Mouse (Mus musculus) cortical plate, adult 2 months (tissue): Measurements from ENCODE around the gene Gm29427.

Experiments
- CTCF ChIP-seq: fragments of 200-500 bp; IDR thresholded peaks from 2 replicates; pipeline ENCODE4 v1.5.1; 2011; ENCODE audit warnings: mild to moderate bottlenecking, control low read depth, low read length; ENCODE audit not compliant: insufficient read depth; ENCODE audit errors: extremely low read depth
- POLR2A ChIP-seq: fragments of 200-500 bp; IDR thresholded peaks from 2 replicates; pipeline ENCODE4 v1.6.1; 2011; ENCODE audit warnings: mild to moderate bottlenecking, low read length, control low read depth; ENCODE audit not compliant: insufficient read depth; ENCODE audit errors: extremely low read depth

DNA sequence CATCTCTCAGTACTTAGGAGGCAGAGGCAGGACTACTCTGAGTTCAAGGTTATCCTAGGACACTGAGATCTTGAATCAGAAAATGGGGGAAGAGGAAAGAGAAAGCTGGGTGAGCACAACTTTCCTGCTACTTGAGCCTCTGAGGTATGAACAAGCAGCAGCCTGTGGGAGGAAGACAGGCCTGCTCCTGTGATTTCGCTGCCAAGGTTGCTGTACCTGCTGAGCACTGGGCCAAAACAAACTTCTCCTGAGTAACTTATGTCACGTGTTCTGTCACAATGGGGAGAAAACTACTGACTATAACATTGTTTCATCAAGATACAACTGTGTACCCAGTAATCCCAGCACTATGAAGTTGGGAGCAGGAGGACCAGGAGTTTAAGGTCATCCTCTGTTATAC is 12.0 kb downstream of the Gm29427 start:
- no peak for TF ChIP-seq CTCF
- TF ChIP-seq POLR2A, result no peak
